Mouse (Mus musculus): ENCODE data around the gene Nt5c3.

- TF ChIP-seq EP300 (IDR thresholded peaks at IDR 0.05; ENCODE audit: insufficient read depth, low read depth, low read length) (0 out of 2 replicates have a peak, but pooled peaks have one; percentile 14), POLR2A (IDR thresholded peaks at IDR 0.05; ENCODE audit: insufficient read depth, low read depth, low read length) (peak; percentile 89)
Observed at GRCm38 (mm10) chr6:56901824-56902386, 21.8 kb downstream of the Nt5c3 start.

All from heart, adult 2 months (tissue).